ENCODE assay signal across 9 mouse cellular contexts in the genomic region with DNA sequence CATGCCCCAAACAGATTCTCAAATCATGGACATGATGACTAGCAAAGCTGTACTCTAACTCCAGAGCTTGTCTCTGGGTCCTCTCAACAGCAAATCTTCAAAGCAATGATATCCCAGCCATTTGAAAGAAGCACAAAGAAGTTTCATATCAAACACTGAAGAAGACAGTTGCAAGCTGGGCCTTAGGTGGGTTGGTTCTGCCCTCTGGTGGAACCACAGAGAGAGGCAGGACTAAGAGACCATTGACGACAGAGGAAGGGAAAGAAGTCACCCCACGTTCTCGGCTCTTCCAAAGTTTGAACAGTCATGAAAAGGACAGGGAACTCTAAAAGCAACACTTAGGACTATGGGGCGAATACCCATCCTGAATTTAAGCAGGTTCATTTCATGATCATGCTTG. TPM values are rescaled to one million over a fixed set of nuclear protein-coding genes. Genes with fewer than 3 reads are reported as not detected.
DNase-seq lines count a peak whose midpoint lies in the region; TF ChIP-seq lines count a peak whose summit lies in the region.
"Had no signal": no experiment of that assay in that cellular context is flagged by ENCODE, and none has a peak within 500 bp of the region (broad histone marks: within the 10 kb centered on the region; RNA-seq: fewer than 3 reads in every experiment).

No protein-coding gene starts in this region.

- H3K36me3 ChIP-seq in MEL (ENCODE audit: control insufficient read depth in 1 of 2, insufficient read depth in 2 of 2, low read length in 2 of 2), result no peaks in the 10 kb centered on the region
- no peaks in the 10 kb centered on the region for H3K36me3 ChIP-seq in small intestine, adult 2 months (ENCODE audit: control insufficient read depth, insufficient read depth, low read length)
- H3K36me3 ChIP-seq: lung, embryonic 15.5 days had no signal

- H3K79me2 ChIP-seq in MEL (ENCODE audit: control insufficient read depth, insufficient read depth, low read length, poor library complexity), result no peaks in the 10 kb centered on the region

- TF ChIP-seq POLR2A in MEL (IDR thresholded peaks at IDR 0.05; ENCODE audit: control insufficient read depth in 1 of 2, insufficient read depth in 1 of 2, low read depth in 1 of 2, low read length in 2 of 2, poor library complexity in 1 of 2), result no peak
- TF ChIP-seq POLR2A in small intestine, adult 2 months (IDR thresholded peaks at IDR 0.05; ENCODE audit: low read depth, low read length), result no peak

- 18% methylated on average over 4 of the region's 4 CpGs for WGBS in small intestine, adult 2 months

- H3K9me3 ChIP-seq in MEL (replicated peaks; ENCODE audit: insufficient read depth, low read length), result no peaks in the 10 kb centered on the region
- H3K9me3 ChIP-seq: lung, embryonic 15.5 days had no signal

- H3K27me3 ChIP-seq in MEL (ENCODE audit: control insufficient read depth in 1 of 2, insufficient read depth in 2 of 2, low read length in 2 of 2), result peaks cover 0 to 2% of the 10 kb centered on the region in 2 experiments; a peak in 3 of 4 replicates
- 0 out of 2 replicates have a peak, but pooled peaks cover 2% of the 10 kb centered on the region for H3K27me3 ChIP-seq in small intestine, adult 2 months (ENCODE audit: control insufficient read depth, insufficient read depth, low read length)
- H3K27me3 ChIP-seq: lung, embryonic 15.5 days had no signal

- no peak for TF ChIP-seq EP300 in MEL (IDR thresholded peaks at IDR 0.05; ENCODE audit: low read depth in 1 of 2, low read length in 2 of 2)

- peak; percentile 86 for TF ChIP-seq CTCF in layer of hippocampus, adult 2 months (conservative IDR thresholded peaks at IDR 0.05)
- peak; percentile 55 to 82 (median 67) for TF ChIP-seq CTCF in MEL (IDR thresholded peaks at IDR 0.05 in 2 of 3, conservative IDR thresholded peaks at IDR 0.05 in 1 of 3; ENCODE audit: control insufficient read depth in 1 of 3, insufficient read depth in 1 of 3, low read depth in 2 of 3, low read length in 3 of 3, poor library complexity in 1 of 3, severe bottlenecking in 1 of 3)
- TF ChIP-seq CTCF in small intestine, adult 2 months (IDR thresholded peaks at IDR 0.05; ENCODE audit: extremely low read depth, insufficient read length, insufficient replicate concordance, low read depth, low read length), result peak; percentile 51; the same call in 1 of the 2 replicates

- peak; percentile 16 for DNase-seq in adrenal gland, postnatal 10 days
- no peak for DNase-seq in adrenal gland, adult 18-20 months (ENCODE audit: low spot score in 2 of 2)
- peak; percentile 29 to 43 for DNase-seq in layer of hippocampus, adult 2 months (ENCODE audit: low spot score in 2 of 2)
- DNase-seq in layer of hippocampus, adult 9-10 months (ENCODE audit: low spot score), result no peak
- DNase-seq in MEL (ENCODE audit: low read depth, low spot score), result peak; percentile 61
- peak; percentile 36 to 47 for DNase-seq in kidney, postnatal 4 days
- no peak for DNase-seq in urinary bladder, postnatal 4 days (ENCODE audit: low spot score in 2 of 2)

- H3K27ac ChIP-seq in layer of hippocampus, adult 2 months, result no peak overlapping the region
- H3K27ac ChIP-seq in MEL (ENCODE audit: control insufficient read depth, low read depth, low read length), result no peak overlapping the region
- H3K27ac ChIP-seq in small intestine, adult 2 months (ENCODE audit: insufficient read depth, low read depth, low read length), result no peak overlapping the region
- H3K27ac ChIP-seq: lung, embryonic 15.5 days had no signal

- H3K4me1 ChIP-seq in MEL (ENCODE audit: control insufficient read depth in 1 of 2, insufficient read depth in 2 of 2, low read length in 2 of 2), result no peaks in the 10 kb centered on the region
- no peaks in the 10 kb centered on the region for H3K4me1 ChIP-seq in small intestine, adult 2 months (ENCODE audit: control insufficient read depth, insufficient read depth, insufficient read length, low read length)
- H3K4me1 ChIP-seq: lung, embryonic 15.5 days had no signal

- no peak overlapping the region for H3K4me3 ChIP-seq in layer of hippocampus, adult 2 months
- no peak overlapping the region for H3K4me3 ChIP-seq in MEL (ENCODE audit: control insufficient read depth in 1 of 2, insufficient read depth in 1 of 2, low read depth in 2 of 2, low read length in 2 of 2)
- H3K4me3 ChIP-seq in small intestine, adult 2 months (ENCODE audit: low read depth, low read length), result no peak overlapping the region
- H3K4me3 ChIP-seq: lung, embryonic 15.5 days had no signal

- TF ChIP-seq RAD21 in MEL (IDR thresholded peaks at IDR 0.05; ENCODE audit: low read depth, low read length), result peak; percentile 69

- no peak overlapping the region for H3K9ac ChIP-seq in MEL (ENCODE audit: control insufficient read depth, low read depth, low read length, poor library complexity, severe bottlenecking)
- H3K9ac ChIP-seq: lung, embryonic 15.5 days had no signal

TF ChIP-seq in MEL, 35 proteins besides CTCF, POLR2A, EP300 and RAD21:
- no peak for TF ChIP-seq UBTF (IDR thresholded peaks at IDR 0.05; ENCODE audit: borderline replicate concordance, insufficient read depth, low read depth, low read length)
- TF ChIP-seq NRF1 (IDR thresholded peaks at IDR 0.05; ENCODE audit: insufficient read depth, low read depth, low read length, poor library complexity, severe bottlenecking), result no peak
- TF ChIP-seq TAL1 (IDR thresholded peaks at IDR 0.05; ENCODE audit: low read length), result no peak
- TF ChIP-seq ZC3H11A (IDR thresholded peaks at IDR 0.05; ENCODE audit: low read depth, low read length), result 0 out of 2 replicates have a peak, but pooled peaks have one; percentile 50
- no peak for TF ChIP-seq MYB (IDR thresholded peaks at IDR 0.05; ENCODE audit: low read depth, low read length)
- TF ChIP-seq MAZ (IDR thresholded peaks at IDR 0.05; ENCODE audit: low read depth, low read length), result no peak
- TF ChIP-seq ZMIZ1 (IDR thresholded peaks at IDR 0.05; ENCODE audit: low read depth, low read length), result no peak
- TF ChIP-seq MEF2A (IDR thresholded peaks at IDR 0.05; ENCODE audit: extremely low read depth, insufficient replicate concordance, low read depth, low read length, poor library complexity, severe bottlenecking), result no peak
- TF ChIP-seq SMC3 (IDR thresholded peaks at IDR 0.05; ENCODE audit: low read depth, low read length), result peak; percentile 79
- no peak for TF ChIP-seq JUND (IDR thresholded peaks at IDR 0.05; ENCODE audit: low read depth, low read length)
- no peak for TF ChIP-seq CHD1 (IDR thresholded peaks at IDR 0.05; ENCODE audit: low read depth, low read length)
- TF ChIP-seq MXI1 (IDR thresholded peaks at IDR 0.05; ENCODE audit: low read depth, low read length), result no peak
- no peak for TF ChIP-seq ETS1 (IDR thresholded peaks at IDR 0.05; ENCODE audit: low read depth, low read length)
- no peak for TF ChIP-seq KAT2A (conservative IDR thresholded peaks at IDR 0.05; ENCODE audit: low read depth, low read length)
- no peak for TF ChIP-seq GATA1 (IDR thresholded peaks at IDR 0.05; ENCODE audit: low read depth, low read length)
TF ChIP-seq in MEL: peak in this region for 2.

RNA-seq across cellular contexts. Expression of gene Fbxo5, which starts 18.5 kb away (rescaled TPM):
- 10 to 100 TPM in 1 of 2 experiments, 1 to 10 TPM in 1; 9.7 to 14.8 TPM for total RNA-seq in adrenal gland, postnatal 10 days (2021)
- 1 to 10 TPM; 1.8 to 1.9 TPM for total RNA-seq in adrenal gland, adult 18-20 months (2021)
- 1 to 10 TPM in 1 of 2 experiments, under 1 TPM in 1; 0.83 to 1.1 TPM for total RNA-seq in layer of hippocampus, adult 2 months (2021)
- total RNA-seq in MEL (2012; rRNA removed), result 41.0 and 48.7 TPM in 2 replicates
- 1,000 to 10,000 TPM in 1 of 2 experiments, 10 to 100 TPM in 1; 36.1 to 1,320 TPM for polyA plus RNA-seq in MEL (2012; ENCODE audit: insufficient read depth in 1 of 2, insufficient read length in 2 of 2, low read depth in 1 of 2, low replicate concordance in 2 of 2, missing spikeins in 1 of 2)
- 0.53 and 0.70 TPM in 2 replicates for polyA plus RNA-seq in small intestine, adult 2 months (2012; rRNA removed)

RNA-seq across cellular contexts. Expression of gene Mtrf1l, which starts 36.8 kb away (rescaled TPM):
- total RNA-seq in adrenal gland, postnatal 10 days (2021), result 10 to 100 TPM in 1 of 2 experiments, 1 to 10 TPM in 1; 8.9 to 12.6 TPM
- 10 to 100 TPM; 10.8 to 12.3 TPM for total RNA-seq in adrenal gland, adult 18-20 months (2021)
- 10 to 100 TPM; 10.6 to 12.0 TPM for total RNA-seq in layer of hippocampus, adult 2 months (2021)
- total RNA-seq in MEL (2012; rRNA removed), result 4.0 and 4.6 TPM in 2 replicates
- polyA plus RNA-seq in MEL (2012; ENCODE audit: insufficient read depth in 1 of 2, insufficient read length in 2 of 2, low read depth in 1 of 2, low replicate concordance in 2 of 2, missing spikeins in 1 of 2), result 1 to 10 TPM in 1 of 2 experiments, not detected in 1; 5.6 TPM
- polyA plus RNA-seq in small intestine, adult 2 months (2012; rRNA removed), result 1.3 and 1.7 TPM in 2 replicates

Comparison
In these comparisons a context has a peak if more than half of its experiments do, and no peak if none do; other contexts are left out.
1. DNase-seq: peak in adrenal gland, postnatal 10 days (single experiment), layer of hippocampus, adult 2 months (2 of 2), MEL (single experiment) and kidney, postnatal 4 days (2 of 2); none in adrenal gland, adult 18-20 months (0 of 2), layer of hippocampus, adult 9-10 months (single experiment) and urinary bladder, postnatal 4 days (0 of 2).
2. Peak in every context shown above with its lines, with median percentiles within 50 percentile points of each other: CTCF ChIP-seq.